Mouse (Mus musculus): ENCODE data around the gene Cfap70. TPM values are rescaled to one million over a fixed set of nuclear protein-coding genes. Genes with fewer than 3 reads are reported as not detected.

Cfap70 gene
- total and polyA plus RNA-seq, 2 experiments from 2014 or later, result 2.8 to 3.4 TPM

DNA sequence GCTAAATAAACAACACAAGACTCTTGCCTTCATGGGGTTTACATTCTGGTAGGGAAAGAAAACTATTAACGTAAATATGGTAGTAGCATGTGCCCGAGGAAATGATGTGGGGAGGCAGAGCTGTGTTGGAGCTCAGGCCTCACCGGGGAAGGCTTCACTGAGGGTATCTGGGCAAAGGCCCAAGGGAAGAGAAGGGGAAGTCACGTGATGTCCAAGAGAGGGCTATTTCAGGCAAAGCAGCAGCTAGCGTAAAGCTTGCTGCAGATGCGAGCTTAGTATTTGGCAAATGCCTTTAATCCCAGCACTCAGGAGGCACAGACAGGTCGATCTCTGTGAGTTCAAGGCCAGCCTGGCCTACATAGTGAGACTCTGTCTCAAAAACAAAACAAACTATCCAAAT, 29.8 kb downstream of the Cfap70 start:
- Histone ChIP-seq H3K4me1 (ENCODE audit: insufficient read depth, low read length) (no peaks in the 10 kb centered on the region), H3K36me3 (ENCODE audit: insufficient read depth, low read length) (no peaks in the 10 kb centered on the region), H3K9ac (replicated peaks; ENCODE audit: low read length, poor library complexity, severe bottlenecking) (no peak overlapping the region), H3K4me3 (ENCODE audit: low read depth, low read length) (no peak overlapping the region), H3K9me3 (ENCODE audit: low read length) (no peaks in the 10 kb centered on the region), H3K4me2 (ENCODE audit: low read depth, low read length, poor library complexity, severe bottlenecking) (no peak overlapping the region), H3K27ac (ENCODE audit: low read depth, low read length) (no peak overlapping the region), H3K27me3 (ENCODE audit: insufficient read depth, low read length) (no peaks in the 10 kb centered on the region)
- ATAC-seq (ENCODE audit: low FRiP score), result no peak
- no peak for TF ChIP-seq CTCF (IDR thresholded peaks at IDR 0.05)
- 77% methylated on average over 7 of the region's 7 CpGs for WGBS
- DNase-seq (ENCODE audit: low spot score), result no peak

DNA sequence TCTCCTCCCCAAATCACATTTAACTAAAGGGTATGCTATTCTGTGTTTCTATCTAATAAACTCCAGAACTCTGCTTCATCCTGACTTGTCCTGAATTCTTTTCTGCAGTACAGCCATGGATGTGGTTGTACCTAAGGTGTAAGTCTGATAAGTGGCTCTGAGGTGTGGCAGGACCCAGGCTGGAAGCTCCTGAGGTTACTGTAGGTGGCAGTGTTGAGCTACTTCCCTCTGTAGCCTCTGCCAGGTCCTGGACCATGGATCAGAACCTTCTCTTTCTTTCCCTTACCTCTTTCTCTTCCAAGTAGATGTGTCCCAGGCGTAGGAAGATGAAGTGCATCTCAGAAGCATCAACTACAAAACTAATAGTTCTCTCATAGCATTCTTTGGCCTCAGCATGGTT, 52.0 kb downstream of the Cfap70 start:
- Histone ChIP-seq H3K4me1 (ENCODE audit: insufficient read depth, low read length) (no peaks in the 10 kb centered on the region), H3K4me2 (ENCODE audit: low read depth, low read length, poor library complexity, severe bottlenecking) (no peak overlapping the region), H3K9ac (replicated peaks; ENCODE audit: low read length, poor library complexity, severe bottlenecking) (no peak overlapping the region), H3K36me3 (ENCODE audit: insufficient read depth, low read length) (no peaks in the 10 kb centered on the region), H3K27me3 (ENCODE audit: insufficient read depth, low read length) (no peaks in the 10 kb centered on the region), H3K9me3 (ENCODE audit: low read length) (no peaks in the 10 kb centered on the region), H3K4me3 (ENCODE audit: low read depth, low read length) (no peak overlapping the region), H3K27ac (ENCODE audit: low read depth, low read length) (no peak overlapping the region)
- peak; percentile 61 for TF ChIP-seq CTCF (IDR thresholded peaks at IDR 0.05)
- ATAC-seq (ENCODE audit: low FRiP score) (no peak), DNase-seq (ENCODE audit: low spot score) (peak; percentile 14)
- WGBS, result 33% methylated on average over 1 of the region's 1 CpGs

GRCm38 (mm10) chr14:20398864-20399263, 53.2 kb downstream of the Cfap70 start:
- Histone ChIP-seq H3K4me3 (ENCODE audit: low read depth, low read length) (no peak overlapping the region), H3K4me2 (ENCODE audit: low read depth, low read length, poor library complexity, severe bottlenecking) (no peak overlapping the region), H3K27me3 (ENCODE audit: insufficient read depth, low read length) (no peaks in the 10 kb centered on the region), H3K36me3 (ENCODE audit: insufficient read depth, low read length) (no peaks in the 10 kb centered on the region), H3K27ac (ENCODE audit: low read depth, low read length) (no peak overlapping the region), H3K9me3 (ENCODE audit: low read length) (no peaks in the 10 kb centered on the region), H3K9ac (replicated peaks; ENCODE audit: low read length, poor library complexity, severe bottlenecking) (no peak overlapping the region), H3K4me1 (ENCODE audit: insufficient read depth, low read length) (0 out of 2 replicates have a peak, but pooled peaks cover 4% of the 10 kb centered on the region)
- DNase-seq (ENCODE audit: low spot score), result no peak
- peak; percentile 42 for TF ChIP-seq CTCF (IDR thresholded peaks at IDR 0.05)
- no peak for ATAC-seq (ENCODE audit: low FRiP score)
- 41% methylated on average over 4 of the region's 4 CpGs for WGBS

DNA sequence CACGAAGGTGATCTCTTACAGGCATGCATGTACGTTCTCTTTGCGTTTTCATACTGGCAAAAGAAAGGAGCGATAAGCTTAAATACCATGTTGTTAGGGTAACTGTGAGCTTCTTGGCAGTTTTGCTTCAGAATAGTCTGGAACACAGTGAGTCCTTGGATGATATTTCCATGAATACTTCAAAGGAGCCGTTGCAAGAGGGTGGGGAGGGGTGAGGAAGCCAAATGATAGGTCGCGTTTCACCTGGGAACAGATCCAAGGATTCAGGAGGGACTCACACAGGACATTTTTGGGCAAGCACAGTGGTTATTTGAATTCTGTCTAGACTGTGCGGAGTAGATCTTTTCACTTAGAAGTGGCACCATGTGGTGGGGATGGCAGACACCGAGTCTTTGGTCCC, 54.8 kb downstream of the Cfap70 start:
- 0 out of 2 replicates have a peak, but pooled peaks cover 4% of the 10 kb centered on the region for H3K4me1 ChIP-seq (ENCODE audit: insufficient read depth, low read length)
- 84% methylated on average over 9 of the region's 9 CpGs for WGBS
- TF ChIP-seq CTCF (IDR thresholded peaks at IDR 0.05), result no peak
- no peaks in the 10 kb centered on the region for H3K36me3 ChIP-seq (ENCODE audit: insufficient read depth, low read length)
- no peaks in the 10 kb centered on the region for H3K9me3 ChIP-seq (ENCODE audit: low read length)
- DNase-seq (ENCODE audit: low spot score) (no peak), ATAC-seq (ENCODE audit: low FRiP score) (no peak)
- H3K9ac ChIP-seq (replicated peaks; ENCODE audit: low read length, poor library complexity, severe bottlenecking), result no peak overlapping the region
- no peaks in the 10 kb centered on the region for H3K27me3 ChIP-seq (ENCODE audit: insufficient read depth, low read length)
- no peak overlapping the region for H3K4me2 ChIP-seq (ENCODE audit: low read depth, low read length, poor library complexity, severe bottlenecking)
- H3K27ac ChIP-seq (ENCODE audit: low read depth, low read length), result no peak overlapping the region
- no peak overlapping the region for H3K4me3 ChIP-seq (ENCODE audit: low read depth, low read length)

DNA sequence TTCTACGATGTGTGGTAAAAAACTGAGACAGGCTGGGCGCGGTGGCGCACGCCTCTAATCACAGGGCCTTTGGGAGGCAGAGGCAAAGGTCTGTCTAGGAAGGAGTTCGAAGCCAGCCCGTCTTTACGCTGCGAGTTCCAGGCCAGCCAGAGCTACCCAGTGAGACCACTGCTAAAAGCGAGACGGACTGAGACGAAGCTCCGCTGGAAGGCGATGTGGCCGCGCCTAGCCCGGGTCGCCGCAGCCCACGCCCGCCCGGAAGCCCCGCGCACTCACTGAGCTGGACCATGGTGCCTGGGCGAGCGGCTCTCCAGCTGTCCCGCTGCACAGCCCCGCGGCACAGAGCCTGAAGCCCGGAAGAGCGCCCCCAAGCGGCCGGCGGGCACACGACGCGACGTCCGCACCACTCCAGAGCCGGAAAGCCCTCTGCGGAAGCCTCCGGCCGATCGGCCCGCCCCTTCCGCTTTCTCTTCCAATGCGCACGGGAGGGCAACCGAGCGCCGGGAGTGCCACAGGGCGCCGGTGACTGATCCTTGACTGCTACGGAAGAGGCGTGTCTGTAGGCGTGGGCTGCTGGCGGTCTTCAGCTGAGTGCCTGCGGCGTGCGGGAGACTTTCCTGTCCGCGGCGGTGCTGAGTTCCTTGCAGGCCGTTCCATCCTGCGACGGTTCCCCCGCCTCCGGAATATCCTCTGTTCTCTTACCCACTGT, 58.7 kb downstream of the Cfap70 start, which contains the start of gene Mrps16:
Mrps16 (minus strand) TSS at position 430 of the 709 bp plus-strand sequence.
- H3K4me3 ChIP-seq (ENCODE audit: low read depth, low read length), result peak within 1 kb of the TSS; percentile 64
- H3K27ac ChIP-seq (ENCODE audit: low read depth, low read length), result peak within 1 kb of the TSS; percentile 79
- WGBS, result under 1% methylated on average over 68 of the region's 68 CpGs
- ATAC-seq (ENCODE audit: low FRiP score) (peak; percentile 94), DNase-seq (ENCODE audit: low spot score) (peak; percentile 98)
- peaks cover 4% of the 10 kb centered on the region; the same call in 1 of the 2 replicates for H3K4me1 ChIP-seq (ENCODE audit: insufficient read depth, low read length)
- H3K9me3 ChIP-seq (ENCODE audit: low read length), result no peaks in the 10 kb centered on the region
- H3K9ac ChIP-seq (replicated peaks; ENCODE audit: low read length, poor library complexity, severe bottlenecking), result peak within 1 kb of the TSS; percentile 81
- TF ChIP-seq CTCF (IDR thresholded peaks at IDR 0.05), result peak; percentile 93
- H3K27me3 ChIP-seq (ENCODE audit: insufficient read depth, low read length), result no peaks in the 10 kb centered on the region
- peak within 1 kb of the TSS; percentile 43 for H3K4me2 ChIP-seq (ENCODE audit: low read depth, low read length, poor library complexity, severe bottlenecking)
- H3K36me3 ChIP-seq (ENCODE audit: insufficient read depth, low read length), result peaks cover 4% of the 10 kb centered on the region; the same call in 1 of the 2 replicates

DNA sequence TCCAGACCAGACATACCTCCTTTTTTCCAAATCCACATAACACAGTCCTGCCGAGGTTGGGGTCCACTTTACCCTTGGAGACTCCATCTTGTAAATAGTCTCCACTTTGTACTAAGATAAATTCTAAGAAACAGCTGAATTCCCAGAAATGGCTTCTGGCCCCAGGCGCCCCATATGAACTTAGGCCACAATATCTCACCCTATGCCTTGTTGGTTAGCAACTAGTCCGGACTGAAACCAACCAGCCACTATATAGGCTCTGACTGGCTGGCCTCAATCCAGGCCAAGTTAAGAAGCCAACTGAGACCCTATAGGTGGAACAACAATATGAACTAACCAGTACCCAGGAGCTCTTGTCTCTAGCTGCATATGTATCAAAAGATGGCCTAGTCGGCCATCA, 59.7 kb downstream of the Cfap70 start:
- no peaks in the 10 kb centered on the region for H3K9me3 ChIP-seq (ENCODE audit: low read length)
- peaks cover 6% of the 10 kb centered on the region for H3K4me1 ChIP-seq (ENCODE audit: insufficient read depth, low read length)

More for the DNA sequence above, 59.7 kb downstream of the Cfap70 start:
- H3K4me3 ChIP-seq (ENCODE audit: low read depth, low read length), result no peak overlapping the region; the same call in 1 of the 2 replicates
- 88% methylated on average over 3 of the region's 4 CpGs for WGBS
- DNase-seq (ENCODE audit: low spot score), result no peak
- H3K36me3 ChIP-seq (ENCODE audit: insufficient read depth, low read length), result peaks cover 4% of the 10 kb centered on the region; the same call in 1 of the 2 replicates
- no peak for TF ChIP-seq CTCF (IDR thresholded peaks at IDR 0.05)
- no peak overlapping the region for H3K9ac ChIP-seq (replicated peaks; ENCODE audit: low read length, poor library complexity, severe bottlenecking)
- H3K27ac ChIP-seq (ENCODE audit: low read depth, low read length), result no peak overlapping the region
- peak overlapping the region; percentile 43 for H3K4me2 ChIP-seq (ENCODE audit: low read depth, low read length, poor library complexity, severe bottlenecking)
- no peaks in the 10 kb centered on the region for H3K27me3 ChIP-seq (ENCODE audit: insufficient read depth, low read length)
- ATAC-seq (ENCODE audit: low FRiP score), result no peak
